Mouse (Mus musculus) adrenal gland (tissue): ENCODE data around the gene Lpp.

Experiments used
- intact Hi-C: fragments of 180-260 bp; cut with DNase I; formaldehyde crosslinking; loops from one replicate; pipeline ENCODE4 v1.15.1; 2025

Lpp gene

DNA sequence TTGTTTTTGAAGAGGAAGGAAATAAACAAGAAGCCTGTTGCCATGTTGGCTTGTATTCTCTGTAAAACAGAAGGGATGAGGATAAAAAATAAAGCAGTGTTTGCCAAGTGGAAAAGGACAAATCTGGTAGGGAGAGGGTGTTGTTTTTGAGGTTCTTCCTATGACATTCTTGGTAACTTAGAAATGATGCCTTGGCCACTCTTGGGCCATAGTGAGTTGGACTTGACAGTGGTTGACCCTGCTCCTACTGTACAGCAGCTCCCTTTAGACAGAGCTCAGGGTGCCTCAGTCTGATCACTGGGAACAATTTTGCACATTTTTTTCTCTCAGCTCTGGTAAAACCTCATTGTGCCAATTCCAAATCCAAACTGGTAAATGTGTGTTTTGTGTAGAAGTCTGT lies 270.8 kb downstream of the Lpp start:
- intact Hi-C loops = no loop called here

DNA sequence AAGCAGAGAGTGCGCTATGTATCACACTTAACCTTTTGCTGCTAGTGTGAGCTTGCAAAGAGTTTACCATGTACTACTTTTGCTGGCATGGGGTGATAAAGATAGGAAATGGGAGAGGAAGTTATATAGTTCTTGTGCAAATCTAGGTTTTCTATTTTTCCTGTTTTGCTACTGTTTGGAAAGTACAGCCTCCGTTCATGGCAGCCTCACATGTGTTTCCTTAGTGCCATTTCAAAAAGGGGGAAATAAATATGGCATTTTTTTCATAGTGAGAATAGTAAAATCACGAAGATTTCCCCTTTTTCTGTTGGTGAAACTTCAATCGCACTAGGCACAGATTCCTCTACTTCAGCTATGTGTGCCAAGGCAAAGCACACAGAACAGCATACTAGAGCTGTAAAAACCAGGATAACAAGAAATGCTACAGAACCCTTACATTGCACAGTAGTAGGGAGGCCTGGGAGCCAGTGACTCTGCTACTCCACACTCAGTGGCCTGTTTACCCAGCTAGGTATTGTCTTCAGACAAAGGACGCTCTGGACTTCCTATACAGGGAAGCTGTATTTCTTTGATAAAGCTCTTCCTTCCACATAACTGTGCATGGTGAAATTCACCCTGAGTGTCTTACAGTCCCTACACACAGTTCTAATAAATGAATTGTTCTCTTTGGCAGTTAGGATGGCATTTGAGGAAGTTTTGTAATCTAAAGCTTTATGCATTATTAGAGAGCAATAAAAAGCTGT lies 276.6 kb downstream of the Lpp start:
- intact Hi-C loops = no loop called here

DNA sequence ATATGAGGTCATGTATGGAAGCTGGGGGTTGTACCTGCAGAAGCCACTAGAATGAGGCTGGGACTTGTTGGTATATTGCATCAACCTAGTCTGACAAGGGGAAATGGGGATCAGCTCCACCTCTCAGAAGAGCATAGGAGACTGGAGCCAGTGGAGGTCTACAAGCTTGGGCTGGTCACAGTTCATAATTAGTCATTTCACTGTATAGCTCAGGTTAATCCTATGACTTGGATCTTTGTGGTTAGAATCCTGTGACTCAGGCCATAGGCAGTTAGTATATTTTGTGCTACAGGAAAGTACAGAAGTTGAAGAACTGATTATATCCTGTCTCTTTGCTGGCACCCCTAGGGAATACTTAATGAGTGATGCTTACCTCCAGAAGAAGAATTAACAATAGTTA lies 285.6 kb downstream of the Lpp start:
- intact Hi-C loops = no loop called here

DNA sequence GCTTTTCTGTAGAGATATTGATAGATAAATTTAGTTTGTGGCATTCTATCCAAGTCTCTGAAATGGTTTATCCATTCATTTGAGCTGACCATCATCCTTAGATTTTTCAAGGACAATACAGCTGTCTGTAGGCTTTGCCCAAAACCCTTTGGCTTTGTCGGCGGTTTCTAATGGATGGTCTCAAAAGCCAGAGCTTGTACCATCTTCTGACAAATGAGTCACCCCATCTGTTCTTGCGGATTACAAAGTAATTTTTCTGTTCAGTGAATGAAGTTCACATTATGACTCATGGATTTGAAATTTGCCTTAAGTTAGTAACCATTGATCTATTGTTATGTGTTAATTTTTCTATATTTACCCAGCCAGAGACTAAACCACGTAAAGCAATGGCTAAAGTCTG lies 301.8 kb downstream of the Lpp start:
- intact Hi-C loops = no loop called here

DNA sequence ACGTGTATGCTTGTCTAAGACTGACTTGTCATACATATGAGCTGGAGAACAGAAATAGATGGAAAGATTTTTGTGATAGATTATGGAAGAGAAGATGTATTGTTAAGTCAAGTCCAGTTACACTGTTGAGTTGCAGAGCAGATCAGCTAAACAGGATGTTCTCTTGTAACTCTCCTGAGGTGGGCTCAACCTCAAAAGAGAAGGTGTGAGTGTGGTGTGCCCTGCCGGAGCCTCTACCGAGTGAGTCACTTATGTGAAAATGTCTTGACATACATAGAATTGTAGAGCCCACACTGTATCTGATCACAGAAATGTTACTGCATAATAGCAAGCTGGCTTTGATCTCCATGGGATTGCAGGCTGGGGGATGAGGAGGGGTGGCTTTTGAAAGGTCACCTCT lies 310.9 kb downstream of the Lpp start:
- intact Hi-C loops = no loop called here

DNA sequence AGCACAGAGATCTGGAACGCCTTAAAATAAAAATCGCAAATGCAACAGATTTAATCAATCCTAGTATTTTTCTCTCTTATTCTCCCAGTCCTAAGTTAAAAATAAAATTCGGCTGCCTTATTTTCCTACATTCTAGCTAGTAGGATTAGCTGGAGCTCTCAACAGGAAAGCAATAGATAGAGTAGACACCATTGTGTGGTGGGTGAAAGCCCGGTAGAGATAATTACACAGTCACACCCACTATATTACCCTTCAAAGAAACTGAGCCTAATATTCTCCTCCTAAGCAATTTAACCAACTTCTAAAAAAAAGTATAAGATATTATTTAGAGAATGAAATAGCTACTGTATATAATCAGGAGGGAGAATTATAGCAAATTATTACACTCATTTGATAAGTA lies 330.3 kb downstream of the Lpp start:
- intact Hi-C loops = no loop called here

DNA sequence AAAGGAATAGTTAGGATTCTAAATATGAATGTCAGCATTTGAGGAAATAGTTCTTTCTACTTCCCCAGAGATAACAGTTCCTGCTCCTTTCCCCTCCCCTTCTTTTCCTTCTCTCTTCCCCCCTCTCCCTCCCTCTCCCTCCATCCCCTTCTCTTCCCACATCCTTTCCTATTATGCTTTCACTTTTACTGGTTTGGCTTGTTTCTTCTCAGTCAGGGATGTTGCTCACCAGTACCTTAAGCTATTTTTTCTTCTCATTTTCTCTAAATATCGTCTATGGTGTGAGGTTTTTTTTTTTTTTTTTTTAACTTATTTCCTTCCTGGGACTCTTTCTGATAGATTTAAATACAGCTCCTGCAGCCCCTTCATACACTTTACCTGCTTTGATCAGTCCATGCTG lies 339.4 kb downstream of the Lpp start:
- intact Hi-C loops = no loop called here

DNA sequence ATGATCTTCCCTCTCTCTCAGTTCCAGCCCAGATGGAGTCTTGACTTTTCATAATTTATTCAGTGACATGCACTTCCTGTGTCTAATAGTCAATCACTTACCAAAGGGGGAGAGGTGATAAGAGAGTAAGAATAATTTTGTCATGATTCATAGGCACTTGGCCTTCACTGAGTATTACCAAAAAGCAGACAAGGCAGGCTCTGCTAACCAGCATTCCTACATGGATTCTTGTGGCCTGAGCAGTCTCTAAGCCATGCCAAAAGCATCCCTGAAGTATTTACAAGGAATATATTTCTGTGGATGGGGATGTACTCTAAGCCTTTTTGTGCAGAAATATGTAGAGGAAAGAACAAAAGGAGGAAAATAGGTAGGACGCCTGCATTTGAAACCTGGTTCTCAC lies 340.0 kb downstream of the Lpp start:
- intact Hi-C loops = no loop called here

DNA sequence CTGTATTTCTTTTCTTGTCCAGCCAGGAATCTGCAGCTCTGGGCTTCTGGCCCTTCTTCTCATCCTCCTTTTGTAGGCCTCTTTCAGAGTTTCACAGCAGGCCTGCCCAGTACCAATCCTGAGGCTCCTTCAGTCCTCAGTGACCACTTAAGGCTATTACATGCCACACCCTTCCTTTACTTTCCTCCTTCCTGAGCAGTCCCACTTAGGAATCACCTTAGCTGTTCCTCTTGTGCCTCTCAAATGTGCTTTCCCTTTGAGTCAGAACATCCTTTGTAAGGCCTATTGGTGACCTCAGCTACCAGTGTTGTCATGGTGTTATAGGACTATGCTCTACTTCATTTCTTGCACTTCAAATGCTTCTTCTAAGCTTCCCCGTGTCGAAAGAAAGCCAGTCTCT lies 342.4 kb downstream of the Lpp start:
- intact Hi-C loops = no loop called here

DNA sequence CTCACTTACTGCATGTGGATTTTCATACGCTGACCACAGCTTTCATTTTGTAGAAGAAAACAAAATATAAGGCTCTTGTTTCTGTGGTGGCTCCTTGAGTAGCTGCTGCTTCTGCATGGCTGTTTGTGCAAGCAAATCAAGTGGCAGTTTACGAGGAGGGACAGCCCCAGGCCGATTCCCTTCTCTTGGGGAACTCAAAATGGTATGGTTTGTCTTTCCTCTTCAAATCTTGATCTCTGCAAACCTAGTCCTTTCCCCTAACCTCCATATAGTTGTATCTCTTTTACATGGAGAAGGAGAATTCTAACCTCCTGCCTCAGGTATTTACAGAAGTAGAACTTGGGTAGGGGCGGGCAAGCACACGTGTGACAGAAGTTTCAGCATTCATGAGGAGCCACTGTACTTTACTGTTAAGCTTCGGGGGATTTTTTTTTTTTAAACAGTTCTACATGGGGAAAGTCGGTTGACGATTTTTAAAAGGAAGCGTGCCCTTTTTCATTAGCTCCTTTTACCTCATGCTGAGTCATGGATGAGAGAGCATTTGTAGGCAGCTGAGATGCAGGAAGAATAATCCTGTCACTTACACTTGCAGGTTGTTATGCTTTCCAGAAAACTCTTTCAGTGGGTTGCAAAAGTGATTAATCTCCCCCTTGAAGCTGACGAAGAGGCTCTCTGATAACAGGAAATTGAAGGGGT lies 344.2 kb downstream of the Lpp start:
- intact Hi-C loops = no loop called here

DNA sequence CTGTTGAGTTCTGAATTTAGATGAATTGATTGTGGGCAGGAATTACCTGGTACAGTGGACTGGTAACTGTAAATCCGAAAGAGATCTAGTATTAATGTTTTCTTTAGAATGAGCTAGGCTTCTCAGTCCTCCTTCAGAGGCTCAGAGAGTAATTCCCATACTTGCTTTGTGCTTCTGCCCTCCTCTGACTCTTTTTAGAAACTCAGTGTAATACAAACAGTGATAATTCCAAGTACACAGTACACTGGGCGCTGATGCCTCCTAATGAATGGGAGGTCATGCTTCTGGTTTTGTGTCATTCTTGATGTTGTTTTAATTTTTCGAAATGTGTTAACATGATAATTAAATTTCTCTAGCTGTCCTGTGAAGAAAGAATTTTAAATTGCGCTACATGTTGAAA lies 347.4 kb downstream of the Lpp start:
- intact Hi-C loops = no loop called here

DNA sequence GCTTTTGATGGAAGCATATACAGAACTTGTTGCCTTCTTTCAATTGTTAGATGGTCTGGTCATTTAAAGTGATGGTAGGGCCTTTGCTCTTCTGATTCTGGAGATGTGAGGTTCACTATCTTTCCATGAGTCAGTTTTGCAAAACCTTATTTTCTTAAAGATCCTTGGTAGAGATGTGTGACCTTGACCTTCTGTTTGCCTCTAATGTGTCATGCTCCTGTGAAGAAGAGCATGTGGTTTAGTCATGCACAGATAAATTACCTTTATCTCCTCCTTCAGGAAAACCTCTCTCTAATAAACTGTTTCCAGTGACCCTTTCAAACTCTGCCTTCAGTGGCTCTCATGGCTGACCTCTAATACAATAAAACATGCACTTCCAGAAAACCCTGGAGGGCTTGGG lies 356.5 kb downstream of the Lpp start:
- intact Hi-C loops = no loop called here

DNA sequence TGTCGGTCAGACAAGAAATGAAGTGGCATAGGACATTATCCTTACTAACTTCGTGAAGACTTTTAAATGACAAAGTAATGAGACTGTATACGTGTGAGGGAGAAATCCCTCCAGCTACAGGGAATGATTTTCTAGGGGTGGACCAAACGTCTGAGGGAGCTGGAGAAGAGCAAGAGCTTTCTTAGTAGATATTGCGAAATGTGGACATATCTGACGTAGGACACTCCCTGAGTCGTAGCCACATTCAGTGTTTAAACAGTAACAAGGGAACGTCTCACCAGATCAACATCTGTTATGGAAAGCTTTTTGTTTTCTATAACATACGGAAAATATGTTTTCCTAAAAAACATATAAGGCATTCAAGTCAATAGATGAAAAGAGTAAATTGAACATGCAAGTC lies 362.8 kb downstream of the Lpp start:
- intact Hi-C loops = no loop called here

DNA sequence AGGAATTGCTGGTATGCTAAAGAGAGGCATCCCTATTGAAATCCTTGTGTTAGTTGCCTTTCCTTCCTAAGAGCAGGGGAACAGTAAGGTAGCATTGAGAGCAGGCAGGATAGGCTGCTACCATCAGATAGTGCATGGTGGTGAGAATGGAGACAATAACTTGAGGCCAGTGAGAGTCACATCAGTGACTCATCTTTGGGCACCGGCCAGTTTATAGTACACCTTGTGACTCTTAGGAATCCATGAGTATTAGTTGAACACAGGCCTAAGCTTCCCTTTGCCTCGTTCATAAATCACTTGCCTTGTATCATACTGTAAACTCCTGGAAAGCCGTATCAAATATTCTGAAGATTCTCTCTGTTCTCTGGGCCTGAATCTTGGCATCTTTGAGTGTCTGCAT lies 372.7 kb downstream of the Lpp start:
- intact Hi-C loops = no loop called here

DNA sequence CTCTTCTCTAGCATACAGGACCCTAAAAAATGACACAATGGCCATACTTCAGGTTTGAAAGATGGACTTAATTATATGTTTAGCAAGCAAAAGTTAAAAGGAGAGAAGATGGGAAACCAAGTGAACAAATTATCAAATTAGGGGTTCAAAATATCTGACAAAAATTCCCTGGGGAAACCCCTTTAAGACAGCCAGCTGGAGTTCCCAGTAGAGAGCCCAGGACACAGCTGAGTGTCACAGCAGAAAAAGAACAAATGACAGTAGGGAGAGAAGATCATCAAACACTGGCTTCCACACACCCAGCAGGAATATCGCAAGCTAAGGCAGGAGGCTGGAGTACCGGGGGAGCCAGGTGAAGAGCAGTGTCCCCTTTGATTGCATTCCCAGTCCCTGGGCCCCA lies 373.3 kb downstream of the Lpp start:
- intact Hi-C loops = no loop called here

DNA sequence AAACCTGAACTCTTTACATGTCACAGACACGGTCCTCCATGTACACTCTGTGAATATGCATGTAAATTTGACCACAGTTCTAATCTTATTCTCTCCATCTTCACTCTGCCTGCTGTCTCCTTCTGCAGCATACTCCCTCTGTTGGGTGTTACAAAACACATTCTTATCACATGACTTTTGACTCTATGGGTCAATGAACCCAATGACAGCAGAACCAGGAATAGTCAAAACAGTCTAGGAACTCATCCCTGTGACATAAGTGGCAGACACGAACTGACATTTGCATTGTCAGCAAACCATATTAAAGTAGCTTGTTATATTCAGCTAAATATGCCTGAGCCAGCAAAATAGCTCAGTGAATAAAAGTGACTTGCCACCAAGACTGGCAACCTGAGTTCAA lies 383.7 kb downstream of the Lpp start:
- intact Hi-C loops = no loop called here

DNA sequence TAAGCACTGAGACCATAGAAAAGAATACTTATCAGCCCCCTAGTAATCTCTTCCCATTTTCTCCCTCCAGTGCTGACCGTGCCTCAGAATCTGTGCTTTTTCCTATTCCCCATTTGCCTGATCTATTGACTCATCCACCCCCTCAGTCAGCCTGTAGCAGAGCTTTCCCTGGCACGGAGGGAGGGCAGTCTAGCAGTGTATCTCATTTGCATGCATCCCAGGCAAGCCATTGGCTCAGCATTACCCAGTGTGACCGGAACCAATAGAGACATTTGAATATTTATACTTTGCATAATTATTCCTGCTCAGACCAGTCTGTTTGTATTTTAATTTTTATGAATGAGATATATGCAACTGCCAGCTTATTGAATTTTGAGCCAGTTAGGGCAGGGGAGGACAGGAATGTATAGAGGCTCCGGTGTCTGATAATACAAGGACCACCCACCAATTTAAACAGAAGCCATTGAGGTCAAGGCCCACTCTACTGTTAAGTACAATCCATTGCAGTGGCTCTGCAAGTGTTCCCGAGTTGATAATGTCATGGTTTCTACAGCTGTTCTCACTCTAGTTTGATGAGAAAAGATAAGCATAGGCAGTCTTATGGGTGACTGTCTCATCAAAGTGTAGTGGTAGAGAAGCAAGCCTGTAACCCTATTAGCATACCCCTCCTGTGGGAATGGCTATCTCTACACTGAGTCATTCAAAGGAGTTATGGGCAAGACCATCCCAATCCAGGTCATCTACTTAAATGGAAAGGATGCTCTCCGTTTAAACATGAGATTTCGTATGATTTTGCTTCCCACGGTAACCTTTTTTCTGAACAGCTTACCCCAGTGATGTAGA lies 385.3 kb downstream of the Lpp start:
- intact Hi-C loops = no loop called here

DNA sequence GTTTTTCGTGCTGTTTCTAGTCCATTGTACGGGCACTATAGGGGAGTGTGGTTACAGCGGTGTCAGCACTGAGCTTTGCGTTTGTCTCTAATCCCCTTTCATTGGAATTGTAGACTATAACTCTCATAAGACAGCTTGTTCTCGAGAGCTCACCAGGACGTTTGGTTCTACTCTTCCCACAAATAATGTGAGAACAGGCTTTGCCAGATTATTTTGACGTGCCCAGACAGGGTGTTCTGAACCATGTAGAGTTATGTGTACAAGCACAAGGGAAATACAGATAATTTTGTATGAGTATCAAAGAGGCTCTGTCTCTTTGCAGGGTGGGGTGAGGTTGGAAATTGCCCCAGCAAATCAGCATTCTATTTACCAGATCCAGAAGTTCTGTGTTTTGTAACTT lies 387.2 kb downstream of the Lpp start:
- intact Hi-C loops = no loop called here

DNA sequence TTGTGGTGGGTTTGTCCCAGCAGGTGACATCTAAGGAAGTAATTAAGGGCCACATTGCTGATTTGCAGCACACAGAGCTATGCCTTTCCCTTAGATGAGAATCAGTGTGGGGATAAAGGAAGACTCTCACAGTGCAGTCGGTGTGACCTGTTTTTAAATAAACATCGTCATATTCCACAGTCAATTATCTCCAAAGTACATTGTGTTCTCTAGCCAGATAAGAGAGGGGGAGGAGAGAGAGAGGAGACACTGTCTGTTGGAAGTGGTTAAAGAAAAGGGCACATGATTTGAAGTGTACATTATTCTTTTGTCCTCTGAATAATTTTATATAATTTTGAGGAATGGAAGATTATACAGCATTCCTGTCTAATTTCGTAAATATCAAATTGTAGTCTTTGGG lies 388.6 kb downstream of the Lpp start:
- intact Hi-C loops = no loop called here

DNA sequence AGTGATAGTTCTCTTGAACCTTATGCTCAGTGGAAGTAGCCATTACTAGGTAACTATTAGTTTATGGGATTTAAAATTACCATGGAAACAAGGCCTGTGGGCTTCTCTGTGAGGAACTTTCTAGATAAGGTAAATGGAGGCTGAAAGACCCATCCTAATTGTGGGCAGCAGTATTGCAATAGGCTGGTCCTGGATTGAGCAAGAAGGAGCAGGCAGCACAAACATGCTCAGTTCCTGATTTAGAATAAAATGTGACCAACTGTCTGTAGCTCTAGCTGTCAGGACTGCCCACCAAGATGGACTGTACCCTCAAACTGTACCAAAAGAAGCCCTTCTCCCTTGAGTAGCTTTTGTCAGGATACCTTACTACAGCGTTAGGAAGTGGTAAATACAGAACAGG lies 392.3 kb downstream of the Lpp start:
- intact Hi-C loops = no loop called here

DNA sequence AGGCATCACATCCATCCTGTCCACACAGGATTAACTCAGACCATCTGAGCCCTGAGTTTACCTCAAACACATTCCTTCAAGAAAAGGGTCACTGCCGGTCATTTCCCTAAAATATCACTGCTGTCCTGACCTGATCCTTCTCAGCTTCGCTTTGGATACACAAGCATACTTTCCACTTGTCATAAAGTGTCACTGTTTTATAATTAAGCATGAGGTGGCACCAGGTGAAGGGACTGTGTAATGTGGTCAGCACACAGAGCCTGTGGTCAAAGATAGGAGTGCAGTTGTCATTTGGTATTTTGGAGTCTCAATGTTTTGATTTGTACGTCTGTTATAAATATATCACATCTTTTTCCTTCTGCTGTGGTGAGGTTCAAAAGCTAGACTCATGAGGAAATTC lies 395.7 kb downstream of the Lpp start:
- intact Hi-C loops = no loop called here

DNA sequence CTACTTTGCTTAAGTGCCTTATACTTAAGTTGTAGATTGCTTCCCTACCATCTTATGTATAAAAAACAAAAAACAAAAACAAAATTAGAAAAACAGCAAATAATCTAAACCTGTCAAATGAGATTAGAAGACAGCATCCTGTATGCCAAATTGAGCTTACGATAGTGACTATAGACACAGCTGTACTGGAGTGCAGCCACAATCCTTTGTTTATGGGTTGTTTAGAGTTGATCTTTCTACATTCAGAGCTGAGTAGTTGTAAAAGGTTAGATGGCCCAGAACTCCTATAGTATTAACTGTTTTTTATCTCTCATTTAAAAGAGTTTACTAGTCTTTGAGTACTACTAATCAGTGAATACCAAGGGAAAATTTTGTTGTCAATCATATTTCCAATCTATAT lies 398.1 kb downstream of the Lpp start:
- intact Hi-C loops = no loop called here

DNA sequence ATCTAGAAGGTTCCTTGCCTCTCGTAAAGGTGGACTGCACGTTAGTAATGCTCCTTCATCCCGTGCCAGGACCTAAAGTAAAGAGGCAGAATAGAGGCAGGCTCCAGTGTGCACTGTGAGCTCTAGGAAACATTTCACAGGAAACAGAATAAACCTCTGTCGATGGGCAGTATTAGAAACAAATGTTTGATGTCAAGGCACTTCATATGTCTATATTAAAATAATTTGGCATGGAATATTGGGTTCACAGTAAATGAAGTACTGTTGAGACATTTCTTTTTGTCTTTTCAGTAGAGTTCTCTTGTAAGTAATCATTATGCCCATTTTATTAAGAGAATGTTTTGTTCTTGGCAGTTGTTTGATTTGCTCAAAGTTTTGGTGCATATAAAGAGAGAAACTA lies 398.7 kb downstream of the Lpp start:
- intact Hi-C loops = no loop called here
